Mouse (Mus musculus) heart, adult 2 months (tissue): Measurements from ENCODE around the gene AI854703.

ENCODE experiments used
- CTCF ChIP-seq: fragments of 200-600 bp; IDR thresholded peaks from 2 replicates; pipeline ENCODE4 v1.8.1; 2022; ENCODE audit warnings: antibody characterized with exemption, mild to moderate bottlenecking, moderate library complexity
- EP300 ChIP-seq: fragments of 200-500 bp; IDR thresholded peaks from 2 replicates; pipeline ENCODE4 v1.6.1; 2011; ENCODE audit warnings: low read depth, low read length, control low read depth; ENCODE audit not compliant: insufficient read depth

DNA sequence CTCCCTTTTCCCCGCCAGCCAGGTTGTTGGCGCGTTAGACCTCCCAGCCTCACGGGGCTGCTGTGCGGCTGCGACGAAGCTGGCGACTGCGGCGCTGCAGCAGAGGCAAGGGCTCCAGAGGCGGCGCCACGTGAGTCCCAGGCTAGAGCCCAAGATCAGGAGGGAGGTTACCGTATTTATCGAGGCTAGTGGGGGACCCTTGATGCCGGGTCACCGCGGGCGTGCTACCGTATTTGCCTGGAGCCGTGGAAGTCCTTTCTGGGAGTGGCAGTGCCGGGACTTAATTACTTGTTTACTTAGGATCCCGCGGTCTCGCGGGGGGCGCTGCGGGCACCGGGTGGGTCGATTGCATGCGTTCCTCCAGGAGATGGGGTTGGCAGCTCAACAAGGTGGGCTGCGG lies 420 bp downstream of the AI854703 start:
- peak; percentile 29 for TF ChIP-seq CTCF
- TF ChIP-seq EP300, result no peak
